Mouse (Mus musculus) olfactory bulb, adult 2 months (tissue): Measurements from ENCODE around the gene Ndrg3.

ENCODE experiments used
- CTCF ChIP-seq: fragments of 200-500 bp; IDR thresholded peaks from 2 replicates; pipeline ENCODE4 v1.5.1; 2012; ENCODE audit warnings: low read depth, mild to moderate bottlenecking, low read length, moderate library complexity; ENCODE audit not compliant: insufficient read depth
- POLR2A ChIP-seq: fragments of 200-500 bp; IDR thresholded peaks from 2 replicates; pipeline ENCODE4 v1.6.1; 2012; ENCODE audit warnings: mild to moderate bottlenecking, low read depth, low read length, moderate library complexity; ENCODE audit not compliant: insufficient read depth

DNA sequence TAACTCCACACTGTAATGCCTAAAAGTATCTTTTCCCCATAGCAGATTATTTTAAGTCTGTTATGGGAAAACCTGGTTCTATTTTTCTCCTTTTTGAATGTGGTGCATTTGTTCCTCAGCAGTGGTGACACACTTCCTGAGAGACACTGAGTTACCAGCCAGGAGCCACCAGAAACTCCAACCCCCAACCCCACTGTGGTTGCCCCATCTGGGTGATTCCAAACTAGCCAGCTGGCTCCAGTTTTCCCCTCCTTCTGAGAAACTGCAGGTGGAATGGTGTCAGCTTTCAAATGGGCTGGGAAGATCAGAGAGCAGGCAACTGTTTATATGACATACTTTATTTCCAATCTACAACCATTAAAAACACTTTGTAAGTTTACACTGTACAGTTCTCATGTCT, 18.3 kb upstream of the Ndrg3 start:
- TF ChIP-seq POLR2A (no peak), CTCF (no peak)
